Mouse (Mus musculus): ENCODE data around the gene AC161166.1. TPM values are rescaled to one million over a fixed set of nuclear protein-coding genes. Genes with fewer than 3 reads are reported as not detected.
"Not testable (repeated sequence)": the region's sequence is repeated elsewhere in the genome, so short reads cannot be mapped to it uniquely, and the experiment has no call there.

AC161166.1 gene
- polyA plus RNA-seq, 1 experiment from 2014 or later: 0.59 TPM

DNA sequence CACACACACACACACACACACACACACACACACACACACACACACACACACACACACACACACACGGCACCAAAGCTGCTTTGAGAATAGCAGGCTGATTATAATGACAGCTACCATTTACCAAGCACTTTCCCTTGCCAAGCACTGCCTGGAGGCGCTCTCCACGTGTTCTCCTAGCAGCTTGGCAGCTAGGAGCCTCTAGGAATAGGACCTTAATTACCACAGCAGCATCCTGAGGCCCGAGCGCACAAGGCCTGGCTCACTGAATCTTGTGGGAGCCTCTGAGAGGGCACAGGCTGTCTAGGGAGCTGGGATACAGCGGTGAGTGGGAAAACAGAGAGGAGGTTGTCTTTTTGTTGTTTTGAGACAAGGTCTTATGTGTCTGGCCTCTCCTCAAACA, 5.4 kb upstream of the AC161166.1 start:
- Histone ChIP-seq H3K4me1 (ENCODE audit: control insufficient read depth, insufficient read depth, low read length) (no peaks in the 10 kb centered on the region), H3K4me2 (no peak overlapping the region), H3K9me3 (ENCODE audit: control insufficient read depth, low read length) (no peaks in the 10 kb centered on the region), H3K9ac (ENCODE audit: low read length) (no peak overlapping the region), H3K36me3 (ENCODE audit: control insufficient read depth, insufficient read depth, low read length) (peaks cover 5% of the 10 kb centered on the region), H3K27ac (ENCODE audit: low read depth, low read length) (no peak overlapping the region), H3K27me3 (ENCODE audit: control insufficient read depth, insufficient read depth, low read length) (no peaks in the 10 kb centered on the region), H3K4me3 (ENCODE audit: low read depth, low read length) (no peak overlapping the region)
- 55% methylated on average over 6 of the region's 6 CpGs for WGBS
- DNase-seq (ENCODE audit: low spot score, missing footprints) (no peak), ATAC-seq (ENCODE audit: low FRiP score) (no peak)

- WGBS: 31% methylated on average over 5 of the region's 5 CpGs
- Histone ChIP-seq H3K4me3 (ENCODE audit: low read depth, low read length) (no peak overlapping the region), H3K9ac (ENCODE audit: low read length) (no peak overlapping the region), H3K4me2 (no peak overlapping the region), H3K4me1 (ENCODE audit: control insufficient read depth, insufficient read depth, low read length) (no peaks in the 10 kb centered on the region), H3K9me3 (ENCODE audit: control insufficient read depth, low read length) (no peaks in the 10 kb centered on the region), H3K27me3 (ENCODE audit: control insufficient read depth, insufficient read depth, low read length) (no peaks in the 10 kb centered on the region), H3K27ac (ENCODE audit: low read depth, low read length) (no peak overlapping the region), H3K36me3 (ENCODE audit: control insufficient read depth, insufficient read depth, low read length) (peaks cover 5% of the 10 kb centered on the region)
- DNase-seq (ENCODE audit: low spot score, missing footprints) (no peak), ATAC-seq (ENCODE audit: low FRiP score) (no peak)
Observed at GRCm38 (mm10) chr7:24517077-24517476, 4.8 kb upstream of the AC161166.1 start.

GRCm38 (mm10) chr7:24516319-24516718, 4.1 kb upstream of the AC161166.1 start:
- not testable (repeated sequence) for H3K4me2 ChIP-seq; H3K36me3 ChIP-seq (ENCODE audit: control insufficient read depth, insufficient read depth, low read length); H3K4me1 ChIP-seq (ENCODE audit: control insufficient read depth, insufficient read depth, low read length); DNase-seq (ENCODE audit: low spot score, missing footprints); H3K4me3 ChIP-seq (ENCODE audit: low read depth, low read length); H3K27ac ChIP-seq (ENCODE audit: low read depth, low read length); H3K9ac ChIP-seq (ENCODE audit: low read length); H3K27me3 ChIP-seq (ENCODE audit: control insufficient read depth, insufficient read depth, low read length); H3K9me3 ChIP-seq (ENCODE audit: control insufficient read depth, low read length)
- peak; percentile 25; the same call in 1 of the 2 replicates for ATAC-seq (ENCODE audit: low FRiP score)
- WGBS: 62% methylated on average over 8 of the region's 8 CpGs

DNA sequence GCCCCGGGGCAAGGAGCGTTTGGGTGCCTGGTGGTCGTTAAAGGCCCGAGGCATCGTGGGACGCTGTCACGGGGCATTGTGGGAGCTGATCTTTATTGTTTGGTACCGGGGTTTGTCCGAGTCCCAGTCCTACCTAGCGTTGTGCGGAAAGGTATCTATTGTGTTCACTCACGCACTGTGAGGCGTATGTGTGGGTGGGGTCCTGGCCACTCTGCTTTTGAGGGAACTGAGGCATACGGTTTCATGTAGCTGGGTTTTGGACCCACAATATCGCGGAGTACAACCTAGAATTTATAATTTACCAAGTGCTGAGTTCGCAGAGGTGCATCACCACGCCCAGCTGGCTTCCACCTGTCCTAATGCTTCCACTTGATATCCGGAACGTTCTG, 4.5 kb downstream of the AC161166.1 start:
- H3K27ac ChIP-seq (ENCODE audit: low read depth, low read length): peak overlapping the region; percentile 100
- no peaks in the 10 kb centered on the region for H3K27me3 ChIP-seq (ENCODE audit: control insufficient read depth, insufficient read depth, low read length)
- H3K4me1 ChIP-seq (ENCODE audit: control insufficient read depth, insufficient read depth, low read length): peaks cover 37% of the 10 kb centered on the region
- peak; percentile 20; the same call in 1 of the 2 replicates for ATAC-seq (ENCODE audit: low FRiP score)
- 0 out of 2 replicates have a peak, but pooled peaks cover 5% of the 10 kb centered on the region for H3K36me3 ChIP-seq (ENCODE audit: control insufficient read depth, insufficient read depth, low read length)
- H3K4me2 ChIP-seq: peak overlapping the region; percentile 81
- peak overlapping the region; percentile 97 for H3K9ac ChIP-seq (ENCODE audit: low read length)
- 2% methylated on average over 20 of the region's 20 CpGs for WGBS
- DNase-seq (ENCODE audit: low spot score, missing footprints): peak; percentile 93
- peak overlapping the region; percentile 50 for H3K4me3 ChIP-seq (ENCODE audit: low read depth, low read length)
- no peaks in the 10 kb centered on the region for H3K9me3 ChIP-seq (ENCODE audit: control insufficient read depth, low read length)

GRCm38 (mm10) chr7:24506838-24507725, 5.2 kb downstream of the AC161166.1 start, which contains the start of gene Zfp428:
Zfp428 (plus strand) TSS chr7:24507006.
- Histone ChIP-seq H3K4me1 (ENCODE audit: control insufficient read depth, insufficient read depth, low read length) (peaks cover 37% of the 10 kb centered on the region), H3K9ac (ENCODE audit: low read length) (peak within 1 kb of the TSS; percentile 97), H3K4me2 (peak within 1 kb of the TSS; percentile 81), H3K36me3 (ENCODE audit: control insufficient read depth, insufficient read depth, low read length) (peaks cover 8% of the 10 kb centered on the region; the same call in 1 of the 2 replicates), H3K9me3 (ENCODE audit: control insufficient read depth, low read length) (no peaks in the 10 kb centered on the region), H3K27me3 (ENCODE audit: control insufficient read depth, insufficient read depth, low read length) (no peaks in the 10 kb centered on the region), H3K4me3 (ENCODE audit: low read depth, low read length) (peak within 1 kb of the TSS; percentile 50), H3K27ac (ENCODE audit: low read depth, low read length) (peak within 1 kb of the TSS; percentile 100)
- under 1% methylated on average over 78 of the region's 84 CpGs for WGBS
- DNase-seq (ENCODE audit: low spot score, missing footprints): peak; percentile 99
- ATAC-seq (ENCODE audit: low FRiP score): peak; percentile 91

- Histone ChIP-seq H3K4me2 (peak overlapping the region; percentile 81), H3K9me3 (ENCODE audit: control insufficient read depth, low read length) (no peaks in the 10 kb centered on the region), H3K9ac (ENCODE audit: low read length) (peak overlapping the region; percentile 97), H3K36me3 (ENCODE audit: control insufficient read depth, insufficient read depth, low read length) (peaks cover 5% of the 10 kb centered on the region; the same call in 1 of the 2 replicates), H3K4me1 (ENCODE audit: control insufficient read depth, insufficient read depth, low read length) (peaks cover 37% of the 10 kb centered on the region), H3K27me3 (ENCODE audit: control insufficient read depth, insufficient read depth, low read length) (no peaks in the 10 kb centered on the region), H3K4me3 (ENCODE audit: low read depth, low read length) (peak overlapping the region; percentile 50), H3K27ac (ENCODE audit: low read depth, low read length) (peak overlapping the region; percentile 100)
- no peak for DNase-seq (ENCODE audit: low spot score, missing footprints)
- ATAC-seq (ENCODE audit: low FRiP score): peak; percentile 5
- 0% methylated on average over 12 of the region's 12 CpGs for WGBS
Observed at GRCm38 (mm10) chr7:24506476-24506837, 5.8 kb downstream of the AC161166.1 start.

GRCm38 (mm10) chr7:24506065-24506459, 6.2 kb downstream of the AC161166.1 start:
- 10% methylated on average over 3 of the region's 3 CpGs for WGBS
- no peaks in the 10 kb centered on the region for H3K27me3 ChIP-seq (ENCODE audit: control insufficient read depth, insufficient read depth, low read length)
- DNase-seq (ENCODE audit: low spot score, missing footprints) (peak; percentile 91), ATAC-seq (ENCODE audit: low FRiP score) (no peak)
- H3K27ac ChIP-seq (ENCODE audit: low read depth, low read length): peak overlapping the region; percentile 100
- H3K4me3 ChIP-seq (ENCODE audit: low read depth, low read length): peak overlapping the region; percentile 50
- no peaks in the 10 kb centered on the region for H3K9me3 ChIP-seq (ENCODE audit: control insufficient read depth, low read length)
- H3K36me3 ChIP-seq (ENCODE audit: control insufficient read depth, insufficient read depth, low read length): peaks cover 3% of the 10 kb centered on the region
- H3K4me2 ChIP-seq: peak overlapping the region; percentile 81
- H3K4me1 ChIP-seq (ENCODE audit: control insufficient read depth, insufficient read depth, low read length): peaks cover 37% of the 10 kb centered on the region
- H3K9ac ChIP-seq (ENCODE audit: low read length): peak overlapping the region; percentile 97

DNA sequence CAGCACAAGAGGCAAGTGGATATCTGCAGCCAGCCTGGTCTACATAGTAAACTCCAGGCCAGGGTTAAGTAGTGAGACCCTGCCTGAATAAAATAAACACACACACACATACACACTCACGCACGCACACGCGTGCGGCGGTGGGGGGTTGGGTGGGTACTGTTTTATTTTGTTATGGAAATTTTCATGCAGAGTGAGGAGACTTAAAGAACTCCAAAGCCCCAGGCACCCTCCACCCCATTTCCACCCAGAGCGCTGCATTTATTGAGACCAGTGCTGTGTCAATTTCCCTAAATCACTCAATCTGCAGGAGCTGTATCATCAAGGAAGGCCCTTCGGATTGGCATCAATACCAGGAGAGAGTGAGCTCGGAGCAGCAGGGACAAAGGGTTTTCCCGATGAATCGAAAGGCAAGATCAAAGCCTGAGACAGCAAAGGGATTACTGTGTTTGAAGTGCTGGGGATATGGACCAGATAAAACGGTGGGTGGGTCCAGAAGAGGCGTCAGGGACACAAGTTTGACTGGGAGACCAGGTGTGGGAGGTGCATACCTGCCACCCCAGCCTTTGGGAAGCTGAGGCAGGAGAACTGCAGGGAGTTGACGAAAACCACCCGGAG, 6.7 kb downstream of the AC161166.1 start:
- Histone ChIP-seq H3K27me3 (ENCODE audit: control insufficient read depth, insufficient read depth, low read length) (peaks cover 2% of the 10 kb centered on the region; the same call in 1 of the 2 replicates), H3K27ac (ENCODE audit: low read depth, low read length) (peak overlapping the region; percentile 100), H3K4me1 (ENCODE audit: control insufficient read depth, insufficient read depth, low read length) (peaks cover 37% of the 10 kb centered on the region), H3K4me3 (ENCODE audit: low read depth, low read length) (no peak overlapping the region), H3K9ac (ENCODE audit: low read length) (peak overlapping the region; percentile 97), H3K9me3 (ENCODE audit: control insufficient read depth, low read length) (no peaks in the 10 kb centered on the region), H3K4me2 (peak overlapping the region; percentile 81), H3K36me3 (ENCODE audit: control insufficient read depth, insufficient read depth, low read length) (peaks cover 8% of the 10 kb centered on the region)
- DNase-seq (ENCODE audit: low spot score, missing footprints) (peak; percentile 90), ATAC-seq (ENCODE audit: low FRiP score) (no peak)
- 10% methylated on average over 15 of the region's 15 CpGs for WGBS

- H3K4me3 ChIP-seq (ENCODE audit: low read depth, low read length): no peak overlapping the region
- H3K4me2 ChIP-seq: no peak overlapping the region
- DNase-seq (ENCODE audit: low spot score, missing footprints) (no peak), ATAC-seq (ENCODE audit: low FRiP score) (no peak)
- no peak overlapping the region for H3K27ac ChIP-seq (ENCODE audit: low read depth, low read length)
- peaks cover 11% of the 10 kb centered on the region for H3K36me3 ChIP-seq (ENCODE audit: control insufficient read depth, insufficient read depth, low read length)
- H3K9me3 ChIP-seq (ENCODE audit: control insufficient read depth, low read length): no peaks in the 10 kb centered on the region
- peaks cover 37% of the 10 kb centered on the region for H3K4me1 ChIP-seq (ENCODE audit: control insufficient read depth, insufficient read depth, low read length)
- peaks cover 5% of the 10 kb centered on the region; the same call in 1 of the 2 replicates for H3K27me3 ChIP-seq (ENCODE audit: control insufficient read depth, insufficient read depth, low read length)
- 5% methylated on average over 4 of the region's 4 CpGs for WGBS
- H3K9ac ChIP-seq (ENCODE audit: low read length): no peak overlapping the region
Observed at GRCm38 (mm10) chr7:24504868-24505267, 7.4 kb downstream of the AC161166.1 start.

Measured in midbrain, embryonic 11.5 days (tissue).